Mouse (Mus musculus) MEL (cell line): ENCODE measurements around the gene Tbxas1. TPM values are rescaled to one million over a fixed set of nuclear protein-coding genes. Genes with fewer than 3 reads are reported as not detected.

Source experiments
- DNase-seq: peaks from one replicate; pipeline ENCODE4 v3.0.0; 2011; ENCODE audit warnings: low read depth, low spot score
- H3K27ac ChIP-seq: 2 replicates; pipeline ENCODE4 v1.5.1; 2012; ENCODE audit warnings: low read depth, mild to moderate bottlenecking, control low read depth, low read length, moderate library complexity; ENCODE audit not compliant: control insufficient read depth
- H3K27me3 ChIP-seq, 2 experiments: fragments of 150-350 bp in 1 of 2; sonication (generic) in 1 of 2; 2 replicates each; pipeline ENCODE4 v1.6.1; 2012; ENCODE audit warnings: low read length in 2 of 2, mild to moderate bottlenecking in 2 of 2, improper control_type of control experiment in 1 of 2, moderate library complexity in 1 of 2; ENCODE audit not compliant: insufficient read depth in 2 of 2, control insufficient read depth in 1 of 2
- H3K36me3 ChIP-seq, 2 experiments: 2 replicates each; pipeline ENCODE4 v1.6.1; 2012 to 2014; ENCODE audit warnings: low read length in 2 of 2, improper control_type of control experiment in 1 of 2, inconsistent platforms in 1 of 2, mild to moderate bottlenecking in 1 of 2; ENCODE audit not compliant: insufficient read depth in 2 of 2, control insufficient read depth in 1 of 2
- H3K4me1 ChIP-seq, 2 experiments: fragments of 150-350 bp in 1 of 2; sonication (generic) in 1 of 2; 2 replicates each; pipeline ENCODE4 v1.6.1; 2012; ENCODE audit warnings: low read length in 2 of 2, improper control_type of control experiment in 1 of 2, mild to moderate bottlenecking in 1 of 2; ENCODE audit not compliant: insufficient read depth in 2 of 2, control insufficient read depth in 1 of 2
- H3K4me3 ChIP-seq, 2 experiments: fragments of 150-350 bp in 1 of 2; sonication (generic) in 1 of 2; 2 replicates each; pipeline ENCODE4 v1.5.1; 2012; ENCODE audit warnings: low read depth in 2 of 2, low read length in 2 of 2, mild to moderate bottlenecking in 2 of 2, moderate library complexity in 2 of 2, control low read depth in 1 of 2, improper control_type of control experiment in 1 of 2; ENCODE audit not compliant: control insufficient read depth in 1 of 2, insufficient read depth in 1 of 2
- H3K79me2 ChIP-seq: 2 replicates; pipeline ENCODE4 v1.6.1; 2012; ENCODE audit warnings: mild to moderate bottlenecking, low read length, moderate library complexity; ENCODE audit not compliant: control insufficient read depth, poor library complexity, insufficient read depth
- H3K9ac ChIP-seq: 2 replicates; pipeline ENCODE4 v1.6.1; 2012; ENCODE audit warnings: low read depth, mild to moderate bottlenecking, control low read depth, low read length, moderate library complexity; ENCODE audit not compliant: control insufficient read depth, poor library complexity, severe bottlenecking
- H3K9me3 ChIP-seq: fragments of 150-350 bp; sonication (generic); replicated peaks from 2 replicates; pipeline ENCODE4 v1.6.1; 2012; ENCODE audit warnings: mild to moderate bottlenecking, low read length, improper control_type of control experiment, moderate library complexity; ENCODE audit not compliant: insufficient read depth
- CHD2 ChIP-seq: IDR thresholded peaks from 2 replicates; pipeline ENCODE4 v1.6.1; 2011; ENCODE audit warnings: low read length, improper control_type of control experiment
- CTCF ChIP-seq, 3 experiments: IDR thresholded peaks in 2 of 3; conservative IDR thresholded peaks in 1 of 3; 2 replicates each; pipeline ENCODE4 v1.5.1; 2011 to 2012; ENCODE audit warnings: low read length in 3 of 3, low read depth in 2 of 3, mild to moderate bottlenecking in 2 of 3, improper control_type of control experiment in 1 of 3, inconsistent platforms in 1 of 3, mixed read lengths in 1 of 3, moderate library complexity in 1 of 3; ENCODE audit not compliant: control insufficient read depth in 1 of 3, insufficient read depth in 1 of 3, poor library complexity in 1 of 3, severe bottlenecking in 1 of 3
- E2F4 ChIP-seq: IDR thresholded peaks from 2 replicates; pipeline ENCODE4 v1.6.1; 2011; ENCODE audit warnings: low read depth, low read length, improper control_type of control experiment, borderline replicate concordance
- ETS1 ChIP-seq: IDR thresholded peaks from 2 replicates; pipeline ENCODE4 v1.6.1; 2012; ENCODE audit warnings: low read depth, mild to moderate bottlenecking, inconsistent platforms, low read length, improper control_type of control experiment, moderate library complexity
- HCFC1 ChIP-seq: IDR thresholded peaks from 2 replicates; pipeline ENCODE4 v1.6.1; 2012; ENCODE audit warnings: low read depth, mild to moderate bottlenecking, inconsistent platforms, low read length, improper control_type of control experiment, moderate library complexity
- MAX ChIP-seq: IDR thresholded peaks from 2 replicates; pipeline ENCODE4 v1.6.1; 2011; ENCODE audit warnings: low read length, improper control_type of control experiment
- MXI1 ChIP-seq: IDR thresholded peaks from 2 replicates; pipeline ENCODE4 v1.6.1; 2011; ENCODE audit warnings: mild to moderate bottlenecking, low read depth, low read length, improper control_type of control experiment
- MYB ChIP-seq: IDR thresholded peaks from 2 replicates; pipeline ENCODE4 v1.6.1; 2011; ENCODE audit warnings: mild to moderate bottlenecking, low read depth, low read length, improper control_type of control experiment
- NRF1 ChIP-seq: IDR thresholded peaks from 2 replicates; pipeline ENCODE4 v1.6.1; 2014; ENCODE audit warnings: low read depth, mild to moderate bottlenecking, inconsistent platforms, low read length, improper control_type of control experiment, moderate library complexity; ENCODE audit not compliant: poor library complexity, insufficient read depth, severe bottlenecking
- RAD21 ChIP-seq: IDR thresholded peaks from 2 replicates; pipeline ENCODE4 v1.6.1; 2011; ENCODE audit warnings: mild to moderate bottlenecking, low read depth, low read length, improper control_type of control experiment
- SIN3A ChIP-seq: IDR thresholded peaks from 2 replicates; pipeline ENCODE4 v1.6.1; 2012; ENCODE audit warnings: low read length, improper control_type of control experiment, inconsistent platforms
- SMC3 ChIP-seq: IDR thresholded peaks from 2 replicates; pipeline ENCODE4 v1.6.1; 2011; ENCODE audit warnings: low read depth, low read length, improper control_type of control experiment
- TBP ChIP-seq: IDR thresholded peaks from 2 replicates; pipeline ENCODE4 v1.8.0; 2011; ENCODE audit warnings: low read depth, low read length, improper control_type of control experiment
- UBTF ChIP-seq: IDR thresholded peaks from 2 replicates; pipeline ENCODE4 v1.6.1; 2012; ENCODE audit warnings: low read depth, mild to moderate bottlenecking, inconsistent platforms, low read length, improper control_type of control experiment, moderate library complexity, borderline replicate concordance; ENCODE audit not compliant: insufficient read depth
- USF1 ChIP-seq: IDR thresholded peaks from 2 replicates; pipeline ENCODE4 v1.6.1; 2014; ENCODE audit warnings: low read depth, mild to moderate bottlenecking, inconsistent platforms, low read length, improper control_type of control experiment, moderate library complexity
- USF2 ChIP-seq, 2 experiments: IDR thresholded peaks; 2 replicates each; pipeline ENCODE4 v1.6.1; 2011 to 2012; ENCODE audit warnings: improper control_type of control experiment in 2 of 2, low read length in 2 of 2, borderline replicate concordance in 1 of 2, inconsistent platforms in 1 of 2, low read depth in 1 of 2, mild to moderate bottlenecking in 1 of 2; ENCODE audit not compliant: insufficient read depth in 1 of 2
- ZC3H11A ChIP-seq: IDR thresholded peaks from 2 replicates; pipeline ENCODE4 v1.6.1; 2012; ENCODE audit warnings: low read depth, mild to moderate bottlenecking, inconsistent platforms, low read length, improper control_type of control experiment
- ZNF384 ChIP-seq: IDR thresholded peaks from 2 replicates; pipeline ENCODE4 v1.6.1; 2012; ENCODE audit warnings: low read depth, mild to moderate bottlenecking, inconsistent platforms, low read length, improper control_type of control experiment
- polyA plus RNA-seq, 2 experiments: library from polyadenylated mRNA; stranded (reverse) in 1 of 2; unstranded in 1 of 2; fragments of >175 nt in 1 of 2; fragments of >200 nt in 1 of 2; gene quantifications; 2 replicates each; pipeline versions ENCODE4 v1.2.1 to v1.2.4; 2012; ENCODE audit warnings: low replicate concordance in 2 of 2, low read depth in 1 of 2; ENCODE audit not compliant: insufficient read length in 2 of 2, insufficient read depth in 1 of 2, missing spikeins in 1 of 2
- total RNA-seq: library from RNA; depleted of rRNA; stranded (reverse); fragments of 300-350 nt; gene quantifications from 2 replicates; pipeline ENCODE4 v1.2.3, GENCODE M21; 2012

Gene Tbxas1
- total and polyA plus RNA-seq, 3 experiments: 0.54 to 2.7 TPM; not detected in 1

- Histone ChIP-seq H3K4me3 (no peak overlapping the region), H3K9me3 (no peaks in the 10 kb centered on the region), H3K27me3 (no peaks in the 10 kb centered on the region), H3K4me1 (peaks cover 18 to 33% of the 10 kb centered on the region in 2 experiments), H3K36me3 (peaks cover 0 to 31% of the 10 kb centered on the region in 2 experiments; a peak in 2 of 4 replicates), H3K27ac (no peak overlapping the region), H3K79me2 (no peaks in the 10 kb centered on the region; the same call in 1 of the 2 replicates), H3K9ac (no peak overlapping the region)
- DNase-seq: no peak
- TF ChIP-seq TBP (no peak), ZC3H11A (peak; percentile 16; the same call in 1 of the 2 replicates), E2F4 (no peak), RAD21 (peak; percentile 20), CTCF (IDR thresholded peaks at IDR 0.05 in 2 of 3, conservative IDR thresholded peaks at IDR 0.05 in 1 of 3; ENCODE audit: control insufficient read depth in 1 of 3, insufficient read depth in 1 of 3, low read depth in 2 of 3, low read length in 3 of 3, poor library complexity in 1 of 3, severe bottlenecking in 1 of 3) (peak; percentile 44 to 64 (median 46)), ZNF384 (peak; percentile 85), SMC3 (peak; percentile 25; the same call in 1 of the 2 replicates)
Observed at GRCm38 (mm10) chr6:38925719-38926118, 50.5 kb downstream of the Tbxas1 start.

- H3K27ac ChIP-seq: no peak overlapping the region
Observed at GRCm38 (mm10) chr6:38926135-38926962, 51.1 kb downstream of the Tbxas1 start.

GRCm38 (mm10) chr6:38926963-38927361 lies 51.8 kb downstream of the Tbxas1 start:
- H3K79me2 ChIP-seq: no peaks in the 10 kb centered on the region; the same call in 1 of the 2 replicates
- no peaks in the 10 kb centered on the region for H3K9me3 ChIP-seq
- no peak overlapping the region for H3K9ac ChIP-seq
- H3K27me3 ChIP-seq: no peaks in the 10 kb centered on the region
- peaks cover 14 to 20% of the 10 kb centered on the region in 2 experiments for H3K4me1 ChIP-seq
- no peak overlapping the region for H3K4me3 ChIP-seq
- DNase-seq: no peak
- peaks cover 0 to 26% of the 10 kb centered on the region in 2 experiments; a peak in 2 of 4 replicates for H3K36me3 ChIP-seq
- TF ChIP-seq MXI1 (no peak), SMC3 (no peak), CHD2 (no peak), UBTF (no peak), MYB (no peak), SIN3A (no peak), MAX (no peak), ETS1 (no peak), ZNF384 (no peak)
- no peak overlapping the region for H3K27ac ChIP-seq

More at GRCm38 (mm10) chr6:38926135-38926962, 51.1 kb downstream of the Tbxas1 start:
- H3K4me3 ChIP-seq: no peak overlapping the region
- peaks cover 0 to 26% of the 10 kb centered on the region in 2 experiments; a peak in 2 of 4 replicates for H3K36me3 ChIP-seq
- no peak overlapping the region for H3K9ac ChIP-seq
- no peaks in the 10 kb centered on the region for H3K27me3 ChIP-seq
- DNase-seq: no peak
- H3K9me3 ChIP-seq: no peaks in the 10 kb centered on the region
- TF ChIP-seq USF2 (IDR thresholded peaks at IDR 0.05; ENCODE audit: borderline replicate concordance in 1 of 2, insufficient read depth in 1 of 2, low read depth in 1 of 2, low read length in 2 of 2) (no peak), NRF1 (no peak), HCFC1 (no peak), USF1 (no peak)
- H3K4me1 ChIP-seq: peaks cover 15 to 26% of the 10 kb centered on the region in 2 experiments
- no peaks in the 10 kb centered on the region; the same call in 1 of the 2 replicates for H3K79me2 ChIP-seq
